Mouse (Mus musculus) neural tube, embryonic 12.5 days (tissue): ENCODE data around the gene Vsig8. TPM values are rescaled to one million over a fixed set of nuclear protein-coding genes. Genes with fewer than 3 reads are reported as not detected.

ENCODE experiments used
- ATAC-seq: fragments of 200-750 bp; cut with Nextera tagmentation; 2 replicates; pipeline ENCODE4 v1.8.0; 2017; ENCODE audit warnings: low read depth, mild to moderate bottlenecking, moderate TSS enrichment, moderate library complexity; ENCODE audit not compliant: low FRiP score
- H3K27ac ChIP-seq: fragments of 300-500 bp; sonication (generic); 2 replicates; pipeline ENCODE4 v1.5.1; 2016
- H3K27me3 ChIP-seq: fragments of 300-500 bp; sonication (generic); replicated peaks from 2 replicates; pipeline ENCODE4 v1.6.1; 2016; ENCODE audit warnings: mild to moderate bottlenecking
- H3K36me3 ChIP-seq: fragments of 300-500 bp; sonication (generic); 2 replicates; pipeline ENCODE4 v1.6.1; 2016; ENCODE audit warnings: mild to moderate bottlenecking
- H3K4me1 ChIP-seq: fragments of 300-500 bp; sonication (generic); 2 replicates; pipeline ENCODE4 v1.6.1; 2016
- H3K4me2 ChIP-seq: fragments of 300-500 bp; sonication (generic); replicated peaks from 2 replicates; pipeline ENCODE4 v1.6.1; 2016; ENCODE audit warnings: mild to moderate bottlenecking
- H3K4me3 ChIP-seq: fragments of 300-500 bp; sonication (generic); 2 replicates; pipeline ENCODE4 v1.5.1; 2016
- H3K9ac ChIP-seq: fragments of 300-500 bp; sonication (generic); 2 replicates; pipeline ENCODE4 v1.6.1; 2016; ENCODE audit warnings: mild to moderate bottlenecking
- H3K9me3 ChIP-seq: fragments of 300-500 bp; sonication (generic); 2 replicates; pipeline ENCODE4 v1.6.1; 2016; ENCODE audit warnings: mild to moderate bottlenecking
- WGBS: fragments of 180-500 bp; shearing (Covaris S2); methylation state at CpG from one replicate; pipeline ENCODE4 v1.1.7; 2016; 5-methylcytosine and 5-hydroxymethylcytosine counted together
- polyA plus RNA-seq: library from polyadenylated mRNA; unstranded; fragments of >200 nt; fragmentation: Nextera tagmentation; extraction: Ambion mirVana; gene quantifications from 2 replicates; pipeline ENCODE4 v1.2.1, GENCODE M21; 2016

Gene Vsig8
- polyA plus RNA-seq, 1 experiment from 2014 or later, result 0.58 TPM

DNA sequence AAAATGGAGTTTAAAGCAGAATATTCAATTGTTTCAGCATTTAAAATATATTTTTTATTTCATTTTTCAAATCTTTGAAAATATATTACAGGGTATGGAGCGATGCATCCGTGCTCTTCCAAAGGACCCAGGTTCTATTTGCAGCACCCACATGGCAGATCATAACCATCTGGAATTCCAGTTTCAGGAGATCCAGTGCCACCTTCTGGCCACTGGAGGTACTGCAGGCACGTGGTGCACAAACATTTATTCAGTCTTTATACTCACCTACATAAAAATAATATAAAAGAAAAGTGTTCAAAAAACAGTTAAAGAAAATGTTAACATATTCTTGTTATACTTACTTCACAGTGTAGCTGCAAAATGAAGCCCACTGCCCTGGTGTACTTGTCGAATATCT lies 37.7 kb upstream of the Vsig8 start:
- no peak for ATAC-seq
- H3K4me3 ChIP-seq, result no peak overlapping the region
- peaks cover 15% of the 10 kb centered on the region for H3K4me1 ChIP-seq
- 76% methylated on average over 4 of the region's 4 CpGs for WGBS
- no peak overlapping the region for H3K4me2 ChIP-seq
- H3K27me3 ChIP-seq, result no peaks in the 10 kb centered on the region
- no peaks in the 10 kb centered on the region for H3K36me3 ChIP-seq
- H3K27ac ChIP-seq, result no peak overlapping the region
- no peak overlapping the region for H3K9ac ChIP-seq
- H3K9me3 ChIP-seq, result peaks cover 5% of the 10 kb centered on the region; the same call in 1 of the 2 replicates

DNA sequence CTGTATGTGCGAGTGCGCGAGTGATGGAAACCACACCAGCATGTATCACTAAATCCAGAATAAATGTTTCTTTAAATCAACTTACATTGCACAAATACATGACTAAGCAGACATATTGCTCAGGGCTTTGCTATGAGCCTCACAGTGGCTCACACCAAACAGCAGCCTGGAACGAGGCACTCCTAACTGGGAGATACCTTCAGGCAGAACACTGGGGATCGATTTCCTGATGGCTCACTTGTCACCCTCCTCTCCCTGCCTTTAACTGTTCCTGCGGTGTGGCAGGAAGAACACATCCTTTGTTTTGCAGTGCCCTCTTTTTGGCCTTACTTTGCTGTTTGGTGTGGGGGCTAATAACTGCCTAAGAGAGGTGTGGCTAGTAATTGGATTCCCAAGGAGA lies 36.1 kb upstream of the Vsig8 start:
- ATAC-seq, result no peak

DNA sequence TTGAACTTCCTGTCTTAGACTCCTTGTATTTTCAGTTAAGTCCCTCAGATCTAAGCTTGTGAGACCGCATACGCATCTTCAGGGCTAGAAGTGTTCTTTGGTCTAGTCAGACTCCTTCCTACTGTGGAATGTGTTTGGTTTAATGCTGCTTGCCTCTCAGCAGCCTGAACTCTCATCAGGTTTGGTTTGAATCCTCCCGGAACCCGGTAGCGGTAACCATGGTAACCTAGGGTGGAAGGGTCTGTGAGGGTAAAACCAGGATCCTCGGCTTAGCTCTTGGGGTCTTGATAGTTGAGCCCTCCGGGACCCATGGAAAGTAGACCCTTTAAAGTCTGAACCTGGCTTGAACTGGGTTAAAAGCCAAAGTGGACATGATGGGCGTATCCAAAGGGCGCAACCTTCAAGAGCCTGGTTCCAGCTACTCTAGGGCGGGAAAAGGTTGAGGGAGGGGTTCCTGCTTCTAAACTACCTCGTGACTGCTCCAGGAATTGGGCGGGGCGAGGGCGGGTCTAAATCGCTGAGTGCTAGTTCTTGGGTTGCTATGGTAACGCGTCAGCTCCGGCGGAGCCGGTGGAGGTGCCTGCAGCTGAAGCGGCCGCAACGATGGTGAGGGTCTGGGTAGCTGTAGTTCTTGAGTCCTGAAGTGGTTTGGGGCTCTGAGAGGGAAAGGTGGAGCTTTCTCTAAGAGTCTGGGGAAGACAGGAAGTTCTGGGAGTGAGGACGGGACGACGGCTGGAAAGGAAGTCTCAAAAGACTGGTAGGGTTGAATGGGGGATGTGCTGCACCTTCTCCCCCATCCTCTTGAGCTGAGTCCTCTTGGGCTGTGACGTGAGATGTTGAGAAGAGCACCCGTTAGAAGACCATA lies 34.9 kb upstream of the Vsig8 start, which contains the start of gene Cfap45:
Gene Cfap45 (plus strand): TSS at position 226 of the 865 bp plus-strand sequence.
- H3K9me3 ChIP-seq, result peaks cover 5% of the 10 kb centered on the region; the same call in 1 of the 2 replicates
- peak within 1 kb of the TSS; percentile 12 for H3K4me3 ChIP-seq
- H3K4me1 ChIP-seq, result peaks cover 15% of the 10 kb centered on the region
- ATAC-seq, result peak; percentile 86
- H3K27me3 ChIP-seq, result no peaks in the 10 kb centered on the region
- H3K9ac ChIP-seq, result no peak within 1 kb of the TSS
- peak within 1 kb of the TSS; percentile 58 for H3K4me2 ChIP-seq
- H3K36me3 ChIP-seq, result no peaks in the 10 kb centered on the region
- 3% methylated on average over 28 of the region's 28 CpGs for WGBS
- H3K27ac ChIP-seq, result no peak within 1 kb of the TSS

More for the DNA sequence above, 36.1 kb upstream of the Vsig8 start:
- H3K4me3 ChIP-seq, result no peak overlapping the region
- peaks cover 12% of the 10 kb centered on the region for H3K4me1 ChIP-seq
- 71% methylated on average over 6 of the region's 6 CpGs for WGBS
- H3K9ac ChIP-seq, result no peak overlapping the region
- H3K27ac ChIP-seq, result no peak overlapping the region
- H3K27me3 ChIP-seq, result no peaks in the 10 kb centered on the region
- H3K4me2 ChIP-seq, result no peak overlapping the region
- H3K9me3 ChIP-seq, result peaks cover 5% of the 10 kb centered on the region; the same call in 1 of the 2 replicates
- H3K36me3 ChIP-seq, result no peaks in the 10 kb centered on the region

DNA sequence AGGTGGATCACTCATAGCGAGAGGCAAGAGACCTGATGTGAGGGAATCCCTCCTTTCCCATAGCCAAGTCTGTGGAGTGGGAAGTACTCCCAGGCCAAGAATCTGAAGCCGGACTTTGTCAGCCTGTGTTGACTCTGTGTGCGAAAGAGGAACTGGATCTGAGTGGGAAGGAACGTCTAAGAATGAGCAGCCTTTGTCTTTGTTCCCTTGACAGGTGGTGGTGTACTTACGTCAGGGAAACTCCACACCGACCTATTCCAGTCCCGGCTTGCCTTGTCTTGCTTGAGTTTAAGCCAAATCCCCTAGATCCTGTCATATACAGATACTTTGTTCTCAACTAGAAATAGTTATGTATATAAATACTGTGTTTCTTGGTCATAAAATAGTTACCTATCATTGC lies 33.2 kb upstream of the Vsig8 start:
- 73% methylated on average over 7 of the region's 7 CpGs for WGBS
- no peak for ATAC-seq
- Histone ChIP-seq H3K9ac (no peak overlapping the region), H3K4me1 (peaks cover 15% of the 10 kb centered on the region), H3K27me3 (no peaks in the 10 kb centered on the region), H3K9me3 (peaks cover 1% of the 10 kb centered on the region; the same call in 1 of the 2 replicates), H3K27ac (no peak overlapping the region), H3K36me3 (no peaks in the 10 kb centered on the region), H3K4me2 (no peak overlapping the region), H3K4me3 (no peak overlapping the region)

DNA sequence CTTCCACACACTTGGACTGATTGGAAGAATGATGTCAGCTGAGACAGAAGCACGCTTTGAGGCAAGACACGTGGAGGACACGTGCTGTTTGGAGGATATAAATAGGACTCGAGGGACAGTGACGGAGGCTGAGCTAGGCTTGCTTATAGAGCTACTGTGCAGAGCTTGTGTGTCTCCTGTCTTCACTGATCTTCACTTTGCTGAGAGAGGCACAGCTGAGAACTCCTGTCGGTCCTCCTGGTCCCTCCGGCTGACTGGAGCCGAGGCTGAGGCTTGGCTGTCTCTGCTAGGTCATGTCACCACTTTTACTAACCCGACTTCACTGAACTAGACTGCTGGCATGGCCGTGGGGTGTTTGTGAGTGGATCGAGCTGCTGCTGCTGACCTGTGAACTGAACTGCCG lies 32.0 kb upstream of the Vsig8 start:
- no peak overlapping the region for H3K4me3 ChIP-seq
- H3K9ac ChIP-seq, result no peak overlapping the region
- H3K4me2 ChIP-seq, result no peak overlapping the region
- H3K36me3 ChIP-seq, result no peaks in the 10 kb centered on the region
- H3K4me1 ChIP-seq, result peaks cover 15% of the 10 kb centered on the region
- ATAC-seq, result no peak
- 69% methylated on average over 12 of the region's 12 CpGs for WGBS
- no peaks in the 10 kb centered on the region for H3K9me3 ChIP-seq
- no peak overlapping the region for H3K27ac ChIP-seq
- H3K27me3 ChIP-seq, result no peaks in the 10 kb centered on the region

DNA sequence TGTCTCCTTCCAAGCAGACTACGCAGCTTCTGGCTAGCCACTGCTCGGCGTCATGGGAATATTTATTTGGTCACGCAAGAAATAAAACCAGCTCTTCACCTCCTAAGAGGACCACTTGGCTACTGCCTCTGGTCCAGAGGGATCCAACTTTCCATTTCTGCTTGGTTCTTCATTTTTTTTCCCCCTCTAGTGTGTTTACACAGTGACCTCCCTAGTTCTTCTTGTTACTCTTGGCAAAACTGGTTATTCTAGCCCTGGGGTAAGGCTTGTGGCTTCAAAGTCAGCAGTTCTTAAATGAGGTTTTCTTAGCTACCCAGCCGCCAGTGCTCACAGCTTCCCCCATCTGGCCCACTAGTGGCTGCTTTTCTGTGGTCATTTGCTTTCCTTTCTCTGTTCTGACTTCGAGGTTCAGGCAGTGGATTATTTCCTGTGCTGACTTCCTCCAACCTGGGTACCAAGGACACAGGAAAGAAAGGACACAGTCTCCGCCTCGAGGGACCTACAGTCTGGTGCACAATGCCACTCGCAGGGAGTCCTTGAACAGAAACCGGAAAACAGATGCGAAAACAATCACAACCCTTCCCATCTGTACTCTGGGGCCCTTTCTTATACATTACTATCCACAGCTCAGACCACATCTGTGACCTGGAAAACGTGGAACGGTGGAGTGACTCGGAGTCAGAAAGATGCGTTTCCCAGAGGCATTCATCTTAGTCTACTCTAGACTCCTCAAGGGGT lies 30.5 kb upstream of the Vsig8 start:
- H3K4me2 ChIP-seq, result no peak overlapping the region
- H3K9me3 ChIP-seq, result no peaks in the 10 kb centered on the region
- ATAC-seq, result no peak
- 36% methylated on average over 15 of the region's 15 CpGs for WGBS
- peaks cover 15% of the 10 kb centered on the region for H3K4me1 ChIP-seq
- no peak overlapping the region for H3K9ac ChIP-seq
- no peak overlapping the region for H3K27ac ChIP-seq
- H3K4me3 ChIP-seq, result no peak overlapping the region
- H3K36me3 ChIP-seq, result no peaks in the 10 kb centered on the region
- H3K27me3 ChIP-seq, result no peaks in the 10 kb centered on the region

DNA sequence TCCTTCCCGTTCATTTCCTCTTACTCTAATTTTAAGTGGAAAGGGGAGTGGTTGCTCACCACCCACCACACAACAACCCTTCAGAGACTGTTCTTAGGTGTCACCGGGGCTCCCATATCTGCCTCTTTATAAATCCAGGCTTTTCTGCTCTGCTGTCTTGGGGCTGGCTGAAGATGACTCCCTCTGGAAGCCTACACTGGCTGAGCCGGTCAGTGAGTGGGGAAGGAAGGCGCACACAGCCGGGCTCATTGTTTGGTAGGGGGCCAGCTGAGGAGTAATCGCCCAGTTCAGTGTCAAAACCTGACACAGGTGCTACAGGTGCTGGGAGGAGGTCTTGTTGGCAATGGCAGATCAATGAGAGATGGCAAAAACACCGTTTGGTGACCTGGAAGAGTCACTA lies 29.8 kb upstream of the Vsig8 start:
- no peak for ATAC-seq
- WGBS, result 80% methylated on average over 7 of the region's 7 CpGs
- Histone ChIP-seq H3K4me3 (no peak overlapping the region), H3K9ac (no peak overlapping the region), H3K4me1 (peaks cover 18% of the 10 kb centered on the region), H3K9me3 (no peaks in the 10 kb centered on the region), H3K27me3 (no peaks in the 10 kb centered on the region), H3K36me3 (no peaks in the 10 kb centered on the region), H3K4me2 (no peak overlapping the region), H3K27ac (no peak overlapping the region)

DNA sequence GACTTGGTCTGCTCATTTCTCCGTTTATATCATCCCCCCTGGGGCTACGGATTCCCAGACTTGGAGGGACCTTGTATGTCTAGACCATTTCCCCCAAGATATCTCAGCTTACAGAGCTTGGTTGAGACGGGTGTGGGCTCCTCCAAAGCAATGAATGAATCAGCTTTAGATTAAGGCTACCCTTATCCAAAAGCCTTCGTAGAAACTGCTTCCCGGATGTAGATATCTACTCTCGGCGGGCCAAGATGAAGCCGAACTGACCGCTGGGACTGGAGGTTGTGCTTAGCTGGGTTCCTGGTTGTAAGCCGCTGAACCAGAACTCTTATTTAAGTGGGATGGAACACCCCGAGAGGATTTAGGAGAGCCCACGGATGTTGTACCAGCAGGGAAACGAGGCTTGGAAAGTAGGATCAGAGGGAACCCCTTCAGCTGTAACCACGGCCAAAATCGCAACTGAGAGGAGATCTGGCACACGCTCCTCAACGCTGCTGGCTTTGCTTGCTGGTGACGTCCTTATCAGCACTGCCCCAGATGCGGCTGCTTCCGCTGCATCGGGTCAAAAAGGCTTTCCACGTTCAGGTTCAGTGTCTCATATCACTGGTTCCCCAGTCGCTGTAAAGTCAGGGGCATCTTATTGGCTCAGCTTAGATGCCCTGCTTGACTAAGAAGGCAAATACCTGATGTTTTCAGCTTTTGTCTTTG lies 29.2 kb upstream of the Vsig8 start:
- Histone ChIP-seq H3K9ac (no peak overlapping the region), H3K36me3 (no peaks in the 10 kb centered on the region), H3K27ac (no peak overlapping the region), H3K27me3 (0 out of 2 replicates have a peak, but pooled peaks cover under 1% of the 10 kb centered on the region), H3K4me1 (peaks cover 15% of the 10 kb centered on the region), H3K4me2 (no peak overlapping the region), H3K4me3 (no peak overlapping the region), H3K9me3 (no peaks in the 10 kb centered on the region)
- no peak for ATAC-seq
- WGBS, result 83% methylated on average over 23 of the region's 23 CpGs

DNA sequence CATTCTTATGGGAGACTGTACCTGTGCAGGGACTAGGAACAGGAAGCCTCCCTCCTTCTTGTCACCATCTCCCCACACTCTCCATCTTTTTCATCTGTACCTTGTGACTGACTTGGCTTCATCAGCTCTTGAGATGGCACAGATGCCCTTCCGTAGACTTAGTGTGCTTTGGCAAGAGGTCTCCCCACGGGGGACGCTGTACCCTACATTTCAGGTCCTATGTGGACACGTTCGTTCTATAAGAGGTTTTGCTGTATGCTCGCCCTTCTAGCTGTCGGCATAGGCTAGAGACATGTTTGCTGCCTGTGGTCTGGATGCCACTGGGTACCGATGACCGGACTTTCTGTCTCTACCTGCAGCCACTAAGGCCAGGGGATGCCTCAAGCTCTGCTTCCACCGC lies 28.3 kb upstream of the Vsig8 start:
- Histone ChIP-seq H3K4me3 (no peak overlapping the region), H3K27me3 (peaks cover 6% of the 10 kb centered on the region; the same call in 1 of the 2 replicates), H3K36me3 (no peaks in the 10 kb centered on the region), H3K9me3 (no peaks in the 10 kb centered on the region), H3K9ac (no peak overlapping the region), H3K4me2 (no peak overlapping the region), H3K4me1 (peaks cover 18% of the 10 kb centered on the region), H3K27ac (no peak overlapping the region)
- 94% methylated on average over 10 of the region's 10 CpGs for WGBS
- no peak for ATAC-seq

DNA sequence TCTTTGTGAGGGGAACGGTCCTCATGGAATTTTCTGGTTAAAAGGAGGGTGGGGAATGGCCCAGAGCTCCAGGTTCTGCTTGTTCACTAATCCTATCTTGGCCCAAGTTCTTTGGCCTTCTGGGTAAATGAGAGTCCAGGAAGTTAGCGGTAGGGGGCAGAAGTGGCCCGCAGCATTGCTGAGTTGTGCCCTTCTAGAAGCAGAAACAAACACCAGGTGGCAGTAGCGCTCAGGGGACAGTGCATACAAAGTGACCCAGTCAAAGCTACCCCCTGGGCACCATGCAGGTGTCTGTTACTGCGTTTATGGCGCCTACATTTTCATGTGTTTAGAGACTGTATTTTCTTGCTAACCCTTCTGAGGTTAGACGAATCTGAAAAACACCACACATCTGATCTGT lies 27.0 kb upstream of the Vsig8 start:
- no peaks in the 10 kb centered on the region for H3K9me3 ChIP-seq
- no peak overlapping the region for H3K4me2 ChIP-seq
- H3K4me3 ChIP-seq, result no peak overlapping the region
- peak; percentile 73 for ATAC-seq
- no peak overlapping the region for H3K27ac ChIP-seq
- peaks cover 20% of the 10 kb centered on the region for H3K4me1 ChIP-seq
- WGBS, result 7% methylated on average over 7 of the region's 7 CpGs
- no peaks in the 10 kb centered on the region for H3K36me3 ChIP-seq
- H3K27me3 ChIP-seq, result peaks cover 6% of the 10 kb centered on the region; the same call in 1 of the 2 replicates
- no peak overlapping the region for H3K9ac ChIP-seq

DNA sequence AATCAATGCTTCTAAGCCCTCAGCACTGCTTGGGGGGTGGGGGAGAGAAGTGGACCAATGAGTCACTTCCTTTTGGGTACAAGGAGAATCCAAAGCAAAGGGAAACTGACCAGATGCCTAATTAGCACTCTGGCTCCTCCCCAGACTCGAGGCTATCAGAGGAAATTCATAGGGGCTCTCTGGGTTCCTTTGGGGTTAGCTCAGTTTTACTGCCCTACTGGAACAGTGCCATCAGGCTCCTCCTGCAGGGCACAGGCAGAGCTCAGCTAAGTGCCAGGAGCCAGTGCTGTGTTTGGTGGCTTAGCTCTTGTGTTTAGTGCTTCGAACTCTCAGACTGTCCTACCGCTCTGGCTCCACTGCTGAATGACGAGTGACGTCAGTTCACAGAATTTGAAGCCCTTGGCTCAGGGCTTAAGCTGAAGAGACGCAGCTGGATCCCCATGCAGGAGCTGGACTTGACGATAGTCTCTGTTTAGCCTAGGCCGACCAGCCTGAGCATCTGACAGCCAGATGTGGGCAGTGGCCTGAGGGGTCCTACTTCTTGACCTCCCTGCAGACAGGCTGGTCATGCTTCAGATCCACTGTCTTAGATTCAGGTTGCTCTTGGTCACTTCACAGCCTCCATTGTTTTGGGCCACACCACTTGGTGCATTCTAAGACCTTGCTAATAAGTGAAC lies 25.1 kb upstream of the Vsig8 start:
- Histone ChIP-seq H3K27ac (no peak overlapping the region), H3K27me3 (peaks cover 6% of the 10 kb centered on the region; the same call in 1 of the 2 replicates), H3K9ac (no peak overlapping the region), H3K9me3 (no peaks in the 10 kb centered on the region), H3K4me1 (peaks cover 17% of the 10 kb centered on the region), H3K36me3 (no peaks in the 10 kb centered on the region), H3K4me2 (no peak overlapping the region), H3K4me3 (no peak overlapping the region)
- peak; percentile 26 for ATAC-seq
- whole genome bisulfite sequencing, result 27% methylated on average over 8 of the region's 8 CpGs
